Mouse (Mus musculus): ENCODE measurements around the gene Dgkz. TPM values are rescaled to one million over a fixed set of nuclear protein-coding genes. Genes with fewer than 3 reads are reported as not detected.

The Dgkz gene
- polyA plus RNA-seq, 1 experiment from 2014 or later, result 52.1 TPM

- Histone ChIP-seq H3K9me3 (ENCODE audit: low read length) (no peaks in the 10 kb centered on the region), H3K4me2 (replicated peaks; ENCODE audit: low read depth, low read length) (peak overlapping the region; percentile 48), H3K27me3 (ENCODE audit: insufficient read depth, low read length) (peaks cover 42% of the 10 kb centered on the region), H3K4me1 (ENCODE audit: insufficient read depth, low read length) (peaks cover 27% of the 10 kb centered on the region), H3K36me3 (ENCODE audit: insufficient read depth, low read length) (no peaks in the 10 kb centered on the region; the same call in 1 of the 2 replicates), H3K27ac (ENCODE audit: low read length) (no peak overlapping the region), H3K4me3 (ENCODE audit: low read length) (peak overlapping the region; percentile 31), H3K9ac (replicated peaks; ENCODE audit: low read length) (no peak overlapping the region)
- 4% methylated on average over 54 of the region's 54 CpGs for whole genome bisulfite sequencing
- ATAC-seq (ENCODE audit: low FRiP score, low TSS enrichment), result no peak
Measured at GRCm38 (mm10) chr2:91923415-91924337, 52.0 kb downstream of the Dgkz start.

- no peak overlapping the region for H3K9ac ChIP-seq (replicated peaks; ENCODE audit: low read length)
- peak overlapping the region; percentile 62 for H3K4me3 ChIP-seq (ENCODE audit: low read length)
- no peak; the same call in 1 of the 2 replicates for ATAC-seq (ENCODE audit: low FRiP score, low TSS enrichment)
- peaks cover 27% of the 10 kb centered on the region for H3K4me1 ChIP-seq (ENCODE audit: insufficient read depth, low read length)
- H3K9me3 ChIP-seq (ENCODE audit: low read length), result no peaks in the 10 kb centered on the region
- H3K27ac ChIP-seq (ENCODE audit: low read length), result no peak overlapping the region
- WGBS, result 2% methylated on average over 37 of the region's 37 CpGs
- H3K36me3 ChIP-seq (ENCODE audit: insufficient read depth, low read length), result peaks cover 8% of the 10 kb centered on the region
- H3K27me3 ChIP-seq (ENCODE audit: insufficient read depth, low read length), result peaks cover 42% of the 10 kb centered on the region
- H3K4me2 ChIP-seq (replicated peaks; ENCODE audit: low read depth, low read length), result peak overlapping the region; percentile 98
Measured at GRCm38 (mm10) chr2:91922586-91923414, 52.9 kb downstream of the Dgkz start.

- WGBS, result under 1% methylated on average over 64 of the region's 64 CpGs
- H3K4me1 ChIP-seq (ENCODE audit: insufficient read depth, low read length), result peaks cover 27% of the 10 kb centered on the region
- peak overlapping the region; percentile 98 for H3K4me2 ChIP-seq (replicated peaks; ENCODE audit: low read depth, low read length)
- peaks cover 42% of the 10 kb centered on the region for H3K27me3 ChIP-seq (ENCODE audit: insufficient read depth, low read length)
- peaks cover 16% of the 10 kb centered on the region for H3K36me3 ChIP-seq (ENCODE audit: insufficient read depth, low read length)
- peak; percentile 58 for ATAC-seq (ENCODE audit: low FRiP score, low TSS enrichment)
- peak overlapping the region; percentile 62 for H3K4me3 ChIP-seq (ENCODE audit: low read length)
- H3K9me3 ChIP-seq (ENCODE audit: low read length), result no peaks in the 10 kb centered on the region
- H3K9ac ChIP-seq (replicated peaks; ENCODE audit: low read length), result peak overlapping the region; percentile 45; the same call in 1 of the 2 replicates
- no peak overlapping the region for H3K27ac ChIP-seq (ENCODE audit: low read length)
Measured at GRCm38 (mm10) chr2:91921790-91922570, 53.7 kb downstream of the Dgkz start.

- Histone ChIP-seq H3K4me1 (ENCODE audit: insufficient read depth, low read length) (peaks cover 27% of the 10 kb centered on the region), H3K36me3 (ENCODE audit: insufficient read depth, low read length) (peaks cover 22% of the 10 kb centered on the region), H3K27ac (ENCODE audit: low read length) (no peak overlapping the region), H3K4me3 (ENCODE audit: low read length) (peak overlapping the region; percentile 62), H3K9ac (replicated peaks; ENCODE audit: low read length) (no peak overlapping the region), H3K9me3 (ENCODE audit: low read length) (no peaks in the 10 kb centered on the region), H3K4me2 (replicated peaks; ENCODE audit: low read depth, low read length) (peak overlapping the region; percentile 98), H3K27me3 (ENCODE audit: insufficient read depth, low read length) (peaks cover 42% of the 10 kb centered on the region)
- WGBS, result 4% methylated on average over 31 of the region's 31 CpGs
- peak; percentile 9; the same call in 1 of the 2 replicates for ATAC-seq (ENCODE audit: low FRiP score, low TSS enrichment)
Measured at GRCm38 (mm10) chr2:91921181-91921789, 54.4 kb downstream of the Dgkz start.

- Histone ChIP-seq H3K9me3 (ENCODE audit: low read length) (no peaks in the 10 kb centered on the region), H3K4me1 (ENCODE audit: insufficient read depth, low read length) (peaks cover 27% of the 10 kb centered on the region), H3K27ac (ENCODE audit: low read length) (no peak overlapping the region), H3K4me2 (replicated peaks; ENCODE audit: low read depth, low read length) (no peak overlapping the region), H3K36me3 (ENCODE audit: insufficient read depth, low read length) (peaks cover 30% of the 10 kb centered on the region), H3K9ac (replicated peaks; ENCODE audit: low read length) (no peak overlapping the region), H3K27me3 (ENCODE audit: insufficient read depth, low read length) (peaks cover 42% of the 10 kb centered on the region), H3K4me3 (ENCODE audit: low read length) (no peak overlapping the region)
- ATAC-seq (ENCODE audit: low FRiP score, low TSS enrichment), result no peak
- 72% methylated on average over 4 of the region's 4 CpGs for WGBS
Measured at GRCm38 (mm10) chr2:91920130-91920529, 55.5 kb downstream of the Dgkz start.

GRCm38 (mm10) chr2:91917096-91917495, 58.6 kb downstream of the Dgkz start:
- ATAC-seq (ENCODE audit: low FRiP score, low TSS enrichment), result no peak
- Histone ChIP-seq H3K4me1 (ENCODE audit: insufficient read depth, low read length) (peaks cover 9% of the 10 kb centered on the region; the same call in 1 of the 2 replicates), H3K27me3 (ENCODE audit: insufficient read depth, low read length) (peaks cover 16% of the 10 kb centered on the region), H3K4me2 (replicated peaks; ENCODE audit: low read depth, low read length) (no peak overlapping the region), H3K27ac (ENCODE audit: low read length) (no peak overlapping the region), H3K9ac (replicated peaks; ENCODE audit: low read length) (no peak overlapping the region), H3K9me3 (ENCODE audit: low read length) (no peaks in the 10 kb centered on the region), H3K36me3 (ENCODE audit: insufficient read depth, low read length) (peaks cover 49% of the 10 kb centered on the region), H3K4me3 (ENCODE audit: low read length) (no peak overlapping the region)
- 89% methylated on average over 7 of the region's 7 CpGs for WGBS

GRCm38 (mm10) chr2:91916346-91916977, 59.2 kb downstream of the Dgkz start:
- H3K9ac ChIP-seq (replicated peaks; ENCODE audit: low read length), result no peak overlapping the region
- H3K9me3 ChIP-seq (ENCODE audit: low read length), result no peaks in the 10 kb centered on the region
- no peak for ATAC-seq (ENCODE audit: low FRiP score, low TSS enrichment)
- no peak overlapping the region for H3K4me3 ChIP-seq (ENCODE audit: low read length)
- peaks cover 3% of the 10 kb centered on the region; the same call in 1 of the 2 replicates for H3K4me1 ChIP-seq (ENCODE audit: insufficient read depth, low read length)
- H3K27me3 ChIP-seq (ENCODE audit: insufficient read depth, low read length), result peaks cover 10% of the 10 kb centered on the region
- no peak overlapping the region for H3K4me2 ChIP-seq (replicated peaks; ENCODE audit: low read depth, low read length)
- H3K36me3 ChIP-seq (ENCODE audit: insufficient read depth, low read length), result peaks cover 55% of the 10 kb centered on the region
- 93% methylated on average over 7 of the region's 7 CpGs for WGBS
- H3K27ac ChIP-seq (ENCODE audit: low read length), result no peak overlapping the region

GRCm38 (mm10) chr2:91913328-91914110, 62.1 kb downstream of the Dgkz start:
- WGBS, result 84% methylated on average over 7 of the region's 7 CpGs
- Histone ChIP-seq H3K4me1 (ENCODE audit: insufficient read depth, low read length) (no peaks in the 10 kb centered on the region), H3K4me2 (replicated peaks; ENCODE audit: low read depth, low read length) (no peak overlapping the region), H3K9me3 (ENCODE audit: low read length) (no peaks in the 10 kb centered on the region), H3K9ac (replicated peaks; ENCODE audit: low read length) (no peak overlapping the region), H3K36me3 (ENCODE audit: insufficient read depth, low read length) (peaks cover 66% of the 10 kb centered on the region), H3K4me3 (ENCODE audit: low read length) (no peak overlapping the region), H3K27me3 (ENCODE audit: insufficient read depth, low read length) (no peaks in the 10 kb centered on the region), H3K27ac (ENCODE audit: low read length) (no peak overlapping the region)
- no peak for ATAC-seq (ENCODE audit: low FRiP score, low TSS enrichment)
